Mouse (Mus musculus) lung, embryonic 14.5 days (tissue): ENCODE measurements around the gene Mrnip. TPM values are rescaled to one million over a fixed set of nuclear protein-coding genes. Genes with fewer than 3 reads are reported as not detected.

Experiments
- ATAC-seq: fragments of 200-750 bp; cut with Nextera tagmentation; 2 replicates; pipeline ENCODE4 v1.8.0; 2017; ENCODE audit warnings: mild to moderate bottlenecking, moderate TSS enrichment, moderate library complexity; ENCODE audit not compliant: insufficient read depth
- DNase-seq: peaks from one replicate; pipeline ENCODE4 v3.0.0-alpha.2; 2015
- H3K27ac ChIP-seq: fragments of 300-500 bp; sonication (generic); 2 replicates; pipeline ENCODE4 v1.5.1; 2014; ENCODE audit warnings: low read depth, mild to moderate bottlenecking, moderate library complexity
- H3K27me3 ChIP-seq: fragments of 300-500 bp; sonication (generic); 2 replicates; pipeline ENCODE4 v1.6.1; 2014; ENCODE audit warnings: low read length, control low read depth; ENCODE audit not compliant: insufficient read depth
- H3K36me3 ChIP-seq: fragments of 300-500 bp; sonication (generic); 2 replicates; pipeline ENCODE4 v1.6.1; 2014; ENCODE audit warnings: control low read depth; ENCODE audit not compliant: insufficient read depth
- H3K4me1 ChIP-seq: fragments of 300-500 bp; sonication (generic); 2 replicates; pipeline ENCODE4 v1.6.1; 2014; ENCODE audit warnings: antibody characterized with exemption, control low read depth; ENCODE audit not compliant: insufficient read depth
- H3K4me2 ChIP-seq: fragments of 300-500 bp; sonication (generic); 2 replicates; pipeline ENCODE4 v1.6.1; 2014; ENCODE audit warnings: mild to moderate bottlenecking
- H3K4me3 ChIP-seq: fragments of 300-500 bp; sonication (generic); 2 replicates; pipeline ENCODE4 v1.5.1; 2014; ENCODE audit warnings: low read depth, low read length
- H3K9ac ChIP-seq: fragments of 300-500 bp; sonication (generic); 2 replicates; pipeline ENCODE4 v1.6.1; 2014
- H3K9me3 ChIP-seq: fragments of 300-500 bp; sonication (generic); 2 replicates; pipeline ENCODE4 v1.6.1; 2016; ENCODE audit warnings: low read depth, low read length, control low read depth
- CTCF ChIP-seq: IDR thresholded peaks from 2 replicates; pipeline ENCODE4 v1.5.1; 2016; ENCODE audit warnings: antibody characterized with exemption, low read depth
- WGBS: fragments of 180-500 bp; shearing (Covaris S2); extraction: QIAGEN DNeasy Blood & Tissue Kit; methylation state at CpG from one replicate; pipeline ENCODE4 v1.1.7; 2014; 5-methylcytosine and 5-hydroxymethylcytosine counted together
- polyA plus RNA-seq: library from polyadenylated mRNA; unstranded; fragments of >200 nt; fragmentation: Nextera tagmentation; extraction: Ambion mirVana; gene quantifications from 2 replicates; pipeline ENCODE4 v1.2.1, GENCODE M21; 2014

Mrnip gene
- polyA plus RNA-seq, 1 experiment from 2014 or later, result 18.4 TPM

DNA sequence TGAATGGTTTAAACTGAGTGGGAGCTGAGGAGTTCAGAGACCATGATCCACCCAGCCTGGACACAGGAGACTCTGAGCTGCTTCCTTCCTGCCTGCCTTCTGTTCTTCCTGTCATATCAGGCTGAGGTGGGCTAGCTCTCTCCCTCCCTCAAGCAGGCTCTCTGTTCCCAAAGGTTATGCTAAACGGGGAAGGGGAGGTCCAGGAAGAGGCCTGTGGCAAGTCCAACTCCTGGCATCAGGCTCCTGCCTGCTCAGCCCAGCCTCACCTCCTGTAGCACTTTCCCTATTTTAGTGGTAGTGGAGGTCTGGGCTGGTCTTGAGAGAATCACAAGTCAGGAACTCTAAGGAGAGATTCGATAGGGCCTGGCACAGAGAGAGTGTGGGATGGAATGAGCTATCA is 52.2 kb downstream of the Mrnip start:
- no peak for DNase-seq
- 0 out of 2 replicates have a peak, but pooled peaks cover 5% of the 10 kb centered on the region for H3K36me3 ChIP-seq
- H3K27ac ChIP-seq, result peak overlapping the region; percentile 89; the same call in 1 of the 2 replicates
- TF ChIP-seq CTCF, result no peak
- no peaks in the 10 kb centered on the region for H3K27me3 ChIP-seq
- H3K4me1 ChIP-seq, result peaks cover 24% of the 10 kb centered on the region
- H3K9me3 ChIP-seq, result no peaks in the 10 kb centered on the region
- peak overlapping the region; percentile 89 for H3K9ac ChIP-seq
- no peak for ATAC-seq
- 24% methylated on average over 2 of the region's 2 CpGs for WGBS
- H3K4me2 ChIP-seq, result peak overlapping the region; percentile 89
- peak overlapping the region; percentile 87 for H3K4me3 ChIP-seq

DNA sequence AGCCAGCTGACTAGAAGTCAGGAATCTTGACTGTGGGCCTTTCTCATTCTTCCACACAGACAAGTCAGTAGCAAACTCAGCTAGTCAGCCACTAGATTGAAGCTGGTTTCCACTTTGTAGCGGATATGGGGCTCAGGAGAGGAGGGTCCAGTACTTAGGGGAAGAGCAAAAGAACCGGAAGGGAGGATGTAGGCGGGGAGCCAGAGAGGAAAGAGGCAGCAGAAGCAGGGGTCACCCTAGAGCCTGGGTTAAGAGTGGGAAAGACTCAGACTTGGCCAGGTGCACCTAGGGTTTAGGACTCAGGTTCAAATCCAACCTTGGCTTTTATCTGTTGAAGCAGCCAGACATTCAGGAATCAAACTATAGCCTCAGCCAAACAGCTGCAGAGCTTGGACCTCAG is 53.0 kb downstream of the Mrnip start:
- DNase-seq, result no peak
- Histone ChIP-seq H3K4me2 (peak overlapping the region; percentile 89), H3K9ac (no peak overlapping the region; the same call in 1 of the 2 replicates), H3K9me3 (no peaks in the 10 kb centered on the region), H3K4me3 (peak overlapping the region; percentile 87; the same call in 1 of the 2 replicates), H3K36me3 (peaks cover 13% of the 10 kb centered on the region), H3K27me3 (no peaks in the 10 kb centered on the region), H3K4me1 (peaks cover 24% of the 10 kb centered on the region), H3K27ac (peak overlapping the region; percentile 40; the same call in 1 of the 2 replicates)
- 77% methylated on average over 3 of the region's 3 CpGs for WGBS
- no peak for TF ChIP-seq CTCF
- no peak for ATAC-seq

DNA sequence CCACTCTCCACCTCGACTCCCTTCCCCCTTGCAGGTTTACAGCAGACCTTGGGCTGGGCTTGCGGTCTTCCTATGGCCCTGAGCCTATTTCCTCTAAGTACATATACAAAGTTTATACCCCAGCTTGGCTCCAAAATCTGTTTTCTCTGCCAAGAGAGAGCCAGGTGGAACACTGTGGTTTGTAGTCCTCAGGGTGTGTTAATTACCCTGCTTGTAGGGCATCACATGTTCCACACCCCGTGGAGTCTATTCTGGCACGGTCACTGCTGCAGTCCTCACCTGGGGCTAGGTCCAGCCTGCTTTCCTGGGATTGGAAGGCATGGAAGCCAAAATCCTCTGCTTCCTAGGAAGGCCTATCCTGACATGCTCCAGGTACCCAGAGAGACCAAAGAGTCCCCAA is 53.5 kb downstream of the Mrnip start:
- no peak overlapping the region for H3K4me3 ChIP-seq
- ATAC-seq (no peak), DNase-seq (no peak)
- WGBS, result 83% methylated on average over 4 of the region's 4 CpGs
- TF ChIP-seq CTCF, result no peak
- H3K9me3 ChIP-seq, result no peaks in the 10 kb centered on the region
- H3K9ac ChIP-seq, result no peak overlapping the region
- peaks cover 19% of the 10 kb centered on the region for H3K36me3 ChIP-seq
- peaks cover 24% of the 10 kb centered on the region for H3K4me1 ChIP-seq
- no peak overlapping the region for H3K27ac ChIP-seq
- H3K4me2 ChIP-seq, result peak overlapping the region; percentile 89; the same call in 1 of the 2 replicates
- no peaks in the 10 kb centered on the region for H3K27me3 ChIP-seq

DNA sequence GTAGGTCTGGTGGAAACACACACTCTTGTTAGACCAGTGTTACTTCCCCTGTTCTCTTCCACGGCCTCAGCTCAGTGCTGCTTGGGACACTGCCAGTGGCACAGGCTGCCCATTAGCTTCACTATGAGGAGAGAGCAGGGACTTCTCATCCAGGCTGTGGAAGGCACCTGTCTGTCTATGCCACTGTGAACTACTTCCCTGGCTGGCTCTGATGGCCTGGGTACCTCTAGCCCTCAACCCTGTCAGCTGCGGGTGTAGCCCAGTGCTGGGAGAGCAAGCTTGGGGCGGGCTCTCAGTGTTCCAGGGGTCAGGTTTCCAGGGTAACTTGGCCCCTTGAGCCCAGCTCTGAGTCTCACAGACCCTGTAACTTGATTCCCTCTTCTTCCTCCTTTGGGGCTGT is 54.5 kb downstream of the Mrnip start:
- no peak overlapping the region for H3K4me2 ChIP-seq
- 22% methylated on average over 3 of the region's 3 CpGs for WGBS
- no peak overlapping the region for H3K27ac ChIP-seq
- no peak overlapping the region for H3K4me3 ChIP-seq
- no peak for TF ChIP-seq CTCF
- H3K9me3 ChIP-seq, result no peaks in the 10 kb centered on the region
- peaks cover 29% of the 10 kb centered on the region for H3K36me3 ChIP-seq
- no peak for ATAC-seq
- no peaks in the 10 kb centered on the region for H3K27me3 ChIP-seq
- H3K4me1 ChIP-seq, result peaks cover 24% of the 10 kb centered on the region
- DNase-seq, result no peak
- H3K9ac ChIP-seq, result 0 out of 2 replicates have a peak overlapping the region, but pooled peaks have one; percentile 9

DNA sequence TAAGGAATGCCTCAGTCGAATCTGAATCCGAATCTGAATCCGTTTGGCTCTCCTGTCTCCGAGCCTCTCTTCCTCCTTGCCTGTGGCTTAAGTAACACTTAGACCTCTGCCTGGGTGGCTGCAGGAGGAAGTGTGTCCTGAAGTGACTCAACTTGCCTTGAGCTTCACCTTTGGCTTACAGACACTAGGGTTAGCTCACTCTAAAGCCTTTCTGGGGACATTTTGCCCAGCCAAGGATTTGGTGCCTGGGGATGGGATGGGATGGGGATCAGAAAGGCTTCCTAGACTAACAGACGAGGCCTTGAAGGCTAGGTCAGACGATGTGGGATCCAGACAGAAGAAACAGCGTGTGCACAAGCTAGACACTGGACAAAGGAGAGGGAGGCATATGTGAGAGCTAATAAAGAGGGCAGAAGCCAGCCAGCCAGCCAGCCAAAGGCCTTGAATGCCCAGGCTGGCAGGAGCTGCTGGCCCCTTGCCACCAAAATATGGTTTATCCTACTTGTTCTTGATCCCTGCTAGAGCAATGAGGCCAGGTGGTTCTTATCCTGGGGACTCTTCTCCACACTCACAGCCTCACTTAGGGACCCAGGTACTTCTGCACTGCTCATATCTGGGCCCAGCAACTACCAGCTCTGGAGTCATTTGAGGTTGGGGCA is 55.1 kb downstream of the Mrnip start:
- Histone ChIP-seq H3K36me3 (peaks cover 35% of the 10 kb centered on the region), H3K27me3 (no peaks in the 10 kb centered on the region), H3K4me1 (peaks cover 24% of the 10 kb centered on the region), H3K9ac (no peak overlapping the region), H3K9me3 (no peaks in the 10 kb centered on the region), H3K27ac (no peak overlapping the region), H3K4me2 (no peak overlapping the region), H3K4me3 (no peak overlapping the region)
- WGBS, result 47% methylated on average over 7 of the region's 7 CpGs
- ATAC-seq (no peak), DNase-seq (no peak)
- no peak for TF ChIP-seq CTCF

DNA sequence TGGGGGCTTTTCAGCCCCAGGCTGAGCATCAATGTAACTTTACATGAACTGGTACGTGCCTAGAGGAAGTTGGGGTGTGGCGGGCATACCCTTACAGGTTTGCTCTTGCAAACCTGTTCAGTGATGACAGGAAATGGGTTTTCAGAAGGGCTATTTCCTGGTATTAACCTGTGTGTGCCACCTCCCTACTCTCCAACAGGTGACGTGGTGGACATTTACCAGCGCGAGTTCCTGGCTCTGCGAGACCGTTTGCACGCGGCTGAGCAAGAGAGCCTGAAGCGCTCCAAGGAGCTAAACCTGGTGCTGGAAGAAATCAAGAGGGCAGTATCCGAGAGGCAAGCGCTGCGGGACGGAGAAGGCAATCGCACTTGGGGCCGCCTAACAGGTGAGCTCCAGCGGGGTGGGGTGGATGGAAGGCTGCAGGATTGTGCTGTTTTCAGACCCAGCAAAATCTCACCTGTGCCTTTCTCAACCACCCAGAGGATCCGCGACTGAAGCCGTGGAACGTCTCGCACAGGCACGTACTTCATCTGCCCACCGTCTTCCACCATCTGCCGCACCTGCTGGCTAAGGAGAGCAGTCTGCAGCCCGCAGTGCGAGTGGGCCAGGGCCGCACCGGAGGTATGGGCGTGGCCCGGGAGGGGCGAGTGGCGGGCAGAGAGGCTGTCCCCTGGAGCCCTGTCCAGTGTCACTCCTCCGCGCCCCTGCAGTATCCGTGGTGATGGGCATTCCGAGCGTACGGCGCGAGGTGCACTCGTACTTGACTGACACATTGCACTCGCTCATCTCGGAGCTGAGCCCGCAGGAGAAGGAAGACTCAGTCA is 56.4 kb downstream of the Mrnip start:
- Histone ChIP-seq H3K27ac (no peak overlapping the region), H3K4me3 (peak overlapping the region; percentile 22), H3K36me3 (peaks cover 47% of the 10 kb centered on the region), H3K4me1 (peaks cover 23% of the 10 kb centered on the region), H3K9me3 (no peaks in the 10 kb centered on the region), H3K4me2 (peak overlapping the region; percentile 58), H3K9ac (peak overlapping the region; percentile 6; the same call in 1 of the 2 replicates), H3K27me3 (no peaks in the 10 kb centered on the region)
- peak; percentile 28; the same call in 1 of the 2 replicates for ATAC-seq
- DNase-seq, result no peak
- 38% methylated on average over 45 of the region's 45 CpGs for WGBS
- no peak for TF ChIP-seq CTCF

DNA sequence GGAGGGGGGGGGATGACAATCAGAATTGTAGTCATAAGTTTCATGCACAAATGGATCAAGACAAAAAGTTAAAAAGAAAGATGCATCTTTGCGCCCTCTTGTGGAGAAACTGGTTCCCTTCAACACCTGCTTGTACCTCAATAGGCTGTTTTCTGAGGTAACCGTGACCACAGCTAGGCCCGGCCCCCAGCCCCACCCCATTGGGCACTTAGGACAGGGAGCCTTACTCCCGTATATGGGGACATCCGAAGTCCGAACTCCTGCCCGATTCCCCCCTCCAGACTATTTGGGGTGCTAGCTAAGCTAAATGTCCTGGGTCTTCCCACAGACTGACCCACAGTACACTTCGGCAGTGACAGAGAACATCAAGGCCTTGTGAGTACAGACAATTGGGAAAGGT is 57.2 kb downstream of the Mrnip start:
- H3K4me3 ChIP-seq, result no peak overlapping the region; the same call in 1 of the 2 replicates

More for the DNA sequence above, 57.2 kb downstream of the Mrnip start:
- H3K27me3 ChIP-seq, result no peaks in the 10 kb centered on the region
- H3K36me3 ChIP-seq, result peaks cover 47% of the 10 kb centered on the region
- H3K9ac ChIP-seq, result no peak overlapping the region
- WGBS, result 25% methylated on average over 8 of the region's 8 CpGs
- no peak overlapping the region for H3K27ac ChIP-seq
- DNase-seq (peak; percentile 90), ATAC-seq (no peak)
- H3K4me1 ChIP-seq, result peaks cover 16% of the 10 kb centered on the region
- H3K4me2 ChIP-seq, result peak overlapping the region; percentile 58
- TF ChIP-seq CTCF, result peak; percentile 69
- no peaks in the 10 kb centered on the region for H3K9me3 ChIP-seq
